Mouse (Mus musculus): ENCODE measurements at regions not wholly inside any gene's neighbourhood (a gene's known extent, or its start where the extent isn't known, plus 50 kb on each side); places are given as distances from the start of the nearest gene placed in this dataset.
A peak's percentile ranks its signal among the peaks of the same experiment; 100 is the strongest.

- DNase-seq (ENCODE audit: low spot score): no peak
Observed at GRCm38 (mm10) chr13:113736468-113736867, 57.8 kb upstream of the Arl15 start.

DNA sequence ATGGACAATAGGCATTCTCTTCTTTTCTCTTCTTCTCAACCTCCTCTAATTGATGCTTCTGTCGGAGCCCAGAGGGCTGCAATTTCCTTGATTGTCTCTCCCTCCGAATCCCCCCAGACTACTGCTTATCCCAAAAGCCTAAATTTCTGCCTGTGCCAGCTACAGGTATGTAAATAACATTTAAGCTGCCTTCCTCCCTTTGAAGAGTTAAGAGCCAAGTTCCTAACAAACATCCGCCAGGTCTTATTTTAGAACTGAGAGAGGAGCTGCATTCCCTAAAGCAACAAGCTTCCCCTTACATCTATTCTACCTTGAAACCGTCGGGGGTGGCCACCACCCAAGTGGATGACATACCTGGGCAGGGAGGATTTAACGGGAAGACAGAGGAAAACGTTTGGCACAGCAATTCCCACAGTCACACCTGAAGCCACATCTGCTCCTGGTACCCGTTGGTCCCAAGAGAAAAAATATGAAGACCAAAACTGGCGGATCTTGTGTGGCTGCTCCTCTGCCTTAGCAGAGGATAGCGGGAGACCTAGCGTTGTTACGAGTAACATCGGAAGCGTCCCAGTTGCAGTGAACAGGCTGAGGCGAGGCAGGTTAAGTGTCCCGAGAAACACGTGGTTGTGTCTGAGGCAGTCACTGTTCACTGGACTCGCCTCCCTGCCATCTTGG, 58.6 kb upstream of the Arl15 start:
- no peak for DNase-seq (ENCODE audit: low spot score)

- peak; percentile 36 for DNase-seq (ENCODE audit: low spot score)
Observed at GRCm38 (mm10) chr13:113734134-113734794, 60.0 kb upstream of the Arl15 start.

DNA sequence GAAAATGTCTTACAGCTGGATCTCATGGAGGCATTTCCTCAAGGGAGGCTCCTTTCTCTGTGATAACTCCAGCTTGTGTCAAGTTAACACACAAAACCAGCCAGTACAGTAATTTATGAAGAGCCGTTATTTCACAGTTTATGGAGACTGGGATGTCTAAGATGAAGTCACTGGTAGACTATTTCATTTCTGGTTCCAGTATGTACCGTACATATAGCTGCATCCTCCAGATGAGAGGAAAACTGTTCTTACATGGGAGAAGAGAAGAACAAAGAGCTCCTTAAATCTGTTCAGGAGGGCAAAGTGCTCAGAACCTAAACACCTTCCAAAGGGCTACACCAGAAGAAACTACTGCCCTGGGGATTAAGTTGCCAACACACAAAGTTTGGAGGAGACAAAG, 60.6 kb upstream of the Arl15 start:
- DNase-seq (ENCODE audit: low spot score): no peak

GRCm38 (mm10) chr13:113730776-113731400, 63.4 kb upstream of the Arl15 start:
- DNase-seq (ENCODE audit: low spot score): no peak

- no peak for DNase-seq (ENCODE audit: low spot score)
Observed at GRCm38 (mm10) chr13:113730062-113730775, 64.1 kb upstream of the Arl15 start.

DNA sequence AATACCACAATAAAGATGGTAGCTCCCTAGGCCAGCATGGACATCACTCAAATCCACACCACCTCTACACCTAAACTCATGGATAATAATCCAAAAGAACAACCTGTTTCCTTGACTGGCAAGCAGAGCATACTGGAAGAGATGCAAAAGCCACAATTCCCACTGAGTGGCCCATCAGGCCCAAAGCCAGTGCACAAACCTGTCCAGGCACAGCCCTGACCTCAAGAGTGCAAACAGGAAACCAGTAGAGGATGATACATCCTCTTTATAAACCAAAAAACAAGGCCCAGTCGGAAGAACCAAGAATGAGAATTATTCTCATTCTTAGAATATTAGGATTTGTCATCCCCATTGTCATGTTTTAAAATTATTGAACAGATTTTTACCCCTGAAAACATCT, 64.7 kb upstream of the Arl15 start:
- DNase-seq (ENCODE audit: low spot score): no peak

DNA sequence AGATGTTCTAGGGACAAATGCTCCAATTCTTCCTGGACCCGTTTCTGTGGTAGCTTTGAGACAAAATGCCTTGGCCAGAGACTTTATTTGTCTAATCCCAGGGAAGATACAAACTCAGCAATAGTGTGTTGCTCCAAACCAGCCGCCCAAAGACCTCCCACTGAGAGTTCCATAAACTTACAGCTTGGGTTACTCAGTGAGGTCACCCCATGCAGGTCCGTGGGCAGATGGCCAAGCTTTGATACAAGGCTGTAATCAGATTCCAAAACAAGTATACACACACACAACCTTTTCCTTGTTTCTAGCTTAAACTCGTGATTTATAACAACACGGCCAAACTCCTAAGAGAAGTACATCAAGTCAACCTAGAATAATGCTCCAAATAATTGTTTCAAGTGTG, 64.6 kb upstream of the Hspb3 start:
- DNase-seq (ENCODE audit: low spot score): no peak

DNA sequence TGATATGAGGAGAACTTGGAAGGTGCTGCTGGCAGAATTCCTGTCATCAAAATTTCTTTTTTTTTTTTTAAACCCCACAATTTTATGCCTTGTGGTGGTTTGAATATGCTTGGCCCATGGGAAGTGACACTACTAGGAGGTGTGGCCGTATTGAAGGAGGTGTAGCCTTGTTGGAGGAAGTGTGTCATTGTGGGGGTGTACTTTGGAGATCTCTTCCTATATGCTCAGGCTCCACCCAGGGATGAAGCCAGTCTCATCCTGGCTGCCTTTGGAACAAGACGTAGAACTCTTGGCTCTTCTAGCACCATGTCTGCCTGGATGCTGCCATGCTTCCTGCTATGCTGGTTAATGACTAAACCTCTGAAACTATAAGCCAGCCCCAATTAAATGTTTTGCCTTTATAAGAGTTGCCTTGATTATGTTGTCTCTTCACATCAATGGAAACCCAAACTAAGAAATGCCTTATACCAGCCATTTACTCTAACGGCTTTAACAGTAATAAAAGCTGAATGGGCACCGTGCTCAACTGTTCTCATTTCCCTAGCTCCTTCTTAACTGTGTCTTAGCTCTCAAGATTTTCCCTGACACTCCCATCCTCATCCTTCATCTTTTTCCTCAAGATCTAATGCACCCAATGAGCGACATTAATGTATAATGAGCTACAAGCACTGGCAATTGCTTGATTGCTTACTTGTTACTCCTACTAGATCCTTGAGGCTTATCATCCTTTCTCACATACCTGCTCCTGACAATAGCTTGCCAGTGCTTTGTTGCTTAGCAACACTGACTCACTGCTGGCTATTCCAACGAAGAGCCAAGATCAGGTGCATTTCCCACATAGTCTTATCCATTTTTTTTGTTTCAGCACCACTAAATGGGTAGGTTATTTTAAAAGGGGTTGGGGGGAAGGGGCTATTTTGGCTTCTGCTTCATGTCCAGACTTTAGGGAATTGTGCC, 61.7 kb upstream of the Hspb3 start:
- DNase-seq (ENCODE audit: low spot score): no peak

GRCm38 (mm10) chr13:113715231-113715630, 51.8 kb upstream of the Hspb3 start:
- no peak for DNase-seq (ENCODE audit: low spot score)

DNA sequence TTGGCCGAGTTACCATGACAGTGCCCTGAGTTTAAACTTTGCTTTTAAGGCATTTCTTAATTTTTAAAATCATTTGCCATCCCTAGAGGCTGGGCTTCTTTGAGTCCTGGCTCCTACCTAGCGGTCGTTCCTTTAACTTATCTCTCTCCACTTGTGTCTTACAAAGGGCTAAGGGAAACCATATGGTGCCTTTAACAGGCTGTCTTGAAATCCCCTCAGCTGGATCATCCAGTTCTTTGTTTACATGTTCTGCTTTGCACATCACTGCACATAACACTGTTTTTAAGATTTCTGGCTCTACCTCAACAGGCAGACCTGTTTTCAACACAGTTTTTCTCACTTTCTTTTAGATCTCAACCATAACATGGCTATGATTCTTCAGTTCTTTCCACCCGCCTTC, 50.4 kb upstream of the Hspb3 start:
- no peak for DNase-seq (ENCODE audit: low spot score)
